Mouse (Mus musculus) CD4-positive helper T cell, adult 2 months (primary cell): ENCODE results near the gene Espnl.
A peak's percentile ranks its signal among the peaks of the same experiment; 100 is the strongest.

Source experiments
- DNase-seq: peaks from one replicate; pipeline ENCODE4 v3.0.0-alpha.2; 2012; ENCODE audit warnings: low read depth, missing footprints, low spot score

The Espnl gene

DNA sequence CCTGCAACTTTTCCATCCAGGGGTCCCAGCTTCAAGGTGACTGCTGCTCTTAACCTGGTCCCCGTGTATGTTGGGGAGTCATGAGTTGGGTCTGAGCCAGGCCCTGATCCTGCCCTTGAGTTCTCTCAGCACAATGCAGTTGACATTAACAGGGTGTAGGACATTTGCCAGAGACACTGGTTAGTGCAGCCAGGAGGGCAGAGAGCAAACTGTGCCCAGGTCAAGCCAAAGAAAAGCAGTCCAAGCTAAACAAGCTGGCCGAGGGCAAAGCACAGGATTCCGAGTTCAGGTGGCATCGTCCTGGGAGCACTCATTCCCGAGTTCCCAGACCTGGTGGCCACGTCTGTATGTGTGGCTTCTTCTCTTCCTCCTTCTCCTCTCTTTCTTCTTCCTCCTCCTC, 4.2 kb upstream of the Espnl start:
- no peak for DNase-seq

- no peak for DNase-seq
Observed at GRCm38 (mm10) chr1:91324646-91325045, 2.8 kb downstream of the Espnl start.

- no peak for DNase-seq
Observed at GRCm38 (mm10) chr1:91325488-91326042, 3.7 kb downstream of the Espnl start.

- DNase-seq, result no peak
Observed at GRCm38 (mm10) chr1:91332102-91332501, 10.2 kb downstream of the Espnl start.

GRCm38 (mm10) chr1:91333582-91333981, 11.7 kb downstream of the Espnl start:
- DNase-seq, result no peak

DNA sequence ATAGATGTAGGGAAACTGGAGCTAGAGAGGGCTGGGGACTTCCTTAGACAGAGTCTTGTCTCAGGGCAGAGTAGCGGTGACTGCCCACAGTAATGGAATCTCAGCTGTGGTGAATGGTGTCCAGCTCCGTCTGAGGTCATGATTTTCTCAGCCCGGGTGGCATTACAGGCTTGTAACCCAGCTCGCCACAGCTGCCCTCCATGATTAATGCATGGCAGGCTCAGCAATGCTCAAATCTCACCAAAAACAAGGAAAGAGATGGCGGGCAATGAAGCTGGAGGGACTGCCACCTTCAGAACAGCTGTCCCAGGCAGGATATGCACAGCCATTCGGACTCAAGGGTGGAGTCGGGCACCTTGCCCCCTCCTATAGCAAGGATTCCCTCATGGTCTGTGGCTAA, 15.5 kb downstream of the Espnl start:
- no peak for DNase-seq

GRCm38 (mm10) chr1:91344001-91344400, 22.1 kb downstream of the Espnl start:
- no peak for DNase-seq

GRCm38 (mm10) chr1:91344921-91345685, 23.2 kb downstream of the Espnl start:
- no peak for DNase-seq

- DNase-seq, result peak; percentile 48
Observed at GRCm38 (mm10) chr1:91346892-91347291, 25.0 kb downstream of the Espnl start.

- DNase-seq, result no peak
Observed at GRCm38 (mm10) chr1:91350841-91351240, 29.0 kb downstream of the Espnl start, which contains the start of gene Klhl30. Klhl30 (plus strand) TSS chr1:91351016.

DNA sequence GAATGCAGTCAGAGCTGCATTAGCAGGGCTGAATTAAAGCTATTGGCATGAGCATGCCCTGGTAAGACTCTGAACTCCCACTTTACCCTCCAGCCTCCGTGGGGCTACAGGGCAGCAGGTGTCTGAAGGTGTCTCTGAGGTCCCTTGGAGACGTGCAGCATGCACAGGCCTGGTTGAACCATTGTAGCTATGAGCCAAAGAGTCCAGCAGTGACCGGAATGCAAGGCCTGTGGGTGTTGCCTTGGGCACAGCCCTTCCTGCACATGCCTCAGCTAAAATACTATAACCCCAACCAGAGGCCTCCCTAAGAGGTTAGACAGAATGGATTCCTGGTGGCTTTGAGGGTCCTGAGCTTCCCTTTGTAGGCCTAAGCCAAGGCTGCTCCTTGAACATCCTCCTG, 29.4 kb downstream of the Espnl start:
- DNase-seq, result no peak

DNA sequence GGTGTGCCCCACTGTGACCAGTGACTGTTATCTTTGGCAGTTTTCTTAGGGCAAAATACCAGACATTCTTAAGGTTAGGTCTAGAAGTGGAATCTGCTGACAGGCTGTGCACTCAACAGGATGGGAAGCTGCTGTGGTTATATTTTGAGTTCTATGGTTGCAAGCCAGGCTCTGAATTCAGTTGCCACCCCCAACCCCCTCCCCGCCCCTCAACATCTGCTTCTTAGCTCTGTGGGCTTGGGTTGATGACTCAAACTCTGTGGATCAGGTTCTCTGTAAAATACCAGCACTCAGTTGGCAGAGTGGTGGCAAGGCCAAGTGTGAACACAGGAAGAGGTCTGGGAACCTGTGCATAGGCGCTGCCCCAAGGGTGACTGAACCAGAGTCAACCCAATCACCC, 30.4 kb downstream of the Espnl start:
- no peak for DNase-seq

DNA sequence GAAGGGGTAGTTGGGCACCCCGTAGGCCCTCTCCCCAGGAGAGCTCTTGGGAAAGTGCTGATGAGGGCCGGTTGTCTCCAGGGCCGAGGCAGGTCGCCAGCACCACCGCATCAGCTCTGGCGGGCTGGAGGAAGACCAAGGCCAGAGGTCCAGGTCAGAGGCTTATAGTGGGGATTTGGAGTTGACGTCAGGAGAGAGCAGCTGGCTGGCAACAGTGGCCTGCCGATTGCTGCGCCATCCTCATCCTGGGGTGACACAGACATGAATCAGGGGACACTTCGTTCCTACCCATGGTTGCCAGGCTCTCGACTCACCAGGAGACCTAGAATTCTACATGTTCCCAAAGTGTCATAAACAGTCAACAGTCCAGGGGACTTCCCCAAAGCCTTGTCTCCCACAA, 34.2 kb downstream of the Espnl start:
- DNase-seq, result no peak

DNA sequence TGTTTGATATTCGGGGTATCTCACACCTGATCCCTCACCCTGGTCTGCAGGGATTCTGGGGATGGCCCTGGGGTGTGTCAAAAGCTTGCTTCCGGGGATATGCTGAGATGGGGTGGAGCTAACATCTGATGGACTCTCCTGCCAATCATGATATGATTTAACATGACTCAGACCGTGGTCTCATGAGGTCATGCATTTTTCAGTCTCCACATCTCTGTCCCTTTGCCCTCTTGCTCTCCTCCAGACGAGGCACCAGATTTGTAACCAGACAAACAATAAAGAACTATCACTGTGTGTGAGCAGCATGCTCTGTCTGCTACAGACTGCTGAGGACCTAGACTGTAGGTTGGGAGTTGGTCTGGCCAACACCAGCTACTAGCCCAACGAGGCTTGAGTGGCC, 40.2 kb downstream of the Espnl start:
- no peak for DNase-seq

- no peak for DNase-seq
Observed at GRCm38 (mm10) chr1:91364822-91365644, 43.2 kb downstream of the Espnl start.

- DNase-seq, result no peak
Observed at GRCm38 (mm10) chr1:91365816-91366214, 43.9 kb downstream of the Espnl start.

GRCm38 (mm10) chr1:91366215-91367108, 44.6 kb downstream of the Espnl start, which contains the start of gene Erfe:
Erfe (plus strand) TSS chr1:91366430.
- DNase-seq, result peak; percentile 74

- no peak for DNase-seq
Observed at GRCm38 (mm10) chr1:91367295-91367694, 45.4 kb downstream of the Espnl start.

DNA sequence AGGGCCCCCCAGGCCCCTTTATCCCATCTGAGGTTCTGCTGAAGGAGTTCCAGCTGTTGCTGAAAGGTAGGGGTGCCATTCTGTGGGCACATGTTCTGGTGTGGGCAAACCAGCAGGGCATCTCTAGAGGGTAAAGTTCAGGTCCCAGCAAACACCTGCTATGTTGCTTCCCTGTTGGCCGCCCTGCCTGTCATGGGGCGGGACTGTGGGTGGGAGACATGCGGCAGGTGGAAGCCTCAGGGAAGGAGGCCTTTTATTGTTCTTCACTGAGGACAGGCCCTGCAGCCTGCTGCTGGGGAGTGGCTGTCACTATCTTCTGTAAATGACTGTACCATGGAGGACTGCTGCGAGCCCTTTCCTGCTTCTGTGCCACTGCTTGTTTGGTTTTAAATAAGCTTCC, 47.5 kb downstream of the Espnl start:
- DNase-seq, result no peak

- no peak for DNase-seq
Observed at GRCm38 (mm10) chr1:91370055-91370454, 48.2 kb downstream of the Espnl start.

- DNase-seq, result no peak
Observed at GRCm38 (mm10) chr1:91373414-91373835, 51.5 kb downstream of the Espnl start.
